Mouse (Mus musculus): Measurements from ENCODE around the gene Slc25a25. TPM values are rescaled to one million over a fixed set of nuclear protein-coding genes. Genes with fewer than 3 reads are reported as not detected.

The Slc25a25 gene
- polyA plus RNA-seq, 1 experiment from 2014 or later = 8.7 TPM

DNA sequence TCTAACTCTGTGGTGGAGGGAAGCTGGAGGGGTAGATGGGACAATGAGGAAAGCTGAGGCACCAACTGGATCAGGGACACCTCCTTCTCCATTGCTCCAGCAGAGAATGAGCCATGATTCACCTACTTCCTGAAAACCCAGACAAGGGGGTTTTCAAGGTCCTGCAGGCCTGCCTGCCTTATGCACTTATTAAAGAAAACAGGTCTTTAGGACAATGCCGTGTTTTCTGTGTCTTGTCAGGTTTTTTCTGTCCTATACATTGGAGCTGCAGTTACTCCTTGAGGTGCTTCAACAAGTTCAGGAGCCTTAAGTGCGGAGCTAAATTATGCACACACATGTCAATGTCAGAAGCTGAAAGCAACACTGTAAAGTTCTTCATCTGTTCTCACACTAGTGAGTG, 9.7 kb downstream of the Slc25a25 start:
- no peak overlapping the region for H3K4me2 ChIP-seq
- 79% methylated on average over 2 of the region's 2 CpGs for WGBS (ENCODE audit: insufficient replicate concordance)
- no peak overlapping the region for H3K27ac ChIP-seq
- H3K9ac ChIP-seq = no peak overlapping the region
- ATAC-seq (ENCODE audit: low read depth) (no peak), DNase-seq (no peak)
- H3K9me3 ChIP-seq (replicated peaks) = no peaks in the 10 kb centered on the region
- H3K4me1 ChIP-seq (replicated peaks) = peaks cover 71% of the 10 kb centered on the region
- H3K4me3 ChIP-seq (replicated peaks) = no peak overlapping the region
- peaks cover 11% of the 10 kb centered on the region; the same call in 1 of the 2 replicates for H3K36me3 ChIP-seq
- H3K27me3 ChIP-seq = no peaks in the 10 kb centered on the region

GRCm38 (mm10) chr2:32440632-32441031, 10.6 kb downstream of the Slc25a25 start:
- H3K27me3 ChIP-seq = no peaks in the 10 kb centered on the region
- H3K27ac ChIP-seq = peak overlapping the region; percentile 26; the same call in 1 of the 2 replicates
- DNase-seq (no peak), ATAC-seq (ENCODE audit: low read depth) (no peak)
- H3K9me3 ChIP-seq (replicated peaks) = no peaks in the 10 kb centered on the region
- H3K9ac ChIP-seq = no peak overlapping the region
- 78% methylated on average over 1 of the region's 1 CpGs for WGBS (ENCODE audit: insufficient replicate concordance)
- no peak overlapping the region for H3K4me2 ChIP-seq
- peaks cover 75% of the 10 kb centered on the region for H3K4me1 ChIP-seq (replicated peaks)
- peaks cover 11% of the 10 kb centered on the region; the same call in 1 of the 2 replicates for H3K36me3 ChIP-seq
- no peak overlapping the region for H3K4me3 ChIP-seq (replicated peaks)

DNA sequence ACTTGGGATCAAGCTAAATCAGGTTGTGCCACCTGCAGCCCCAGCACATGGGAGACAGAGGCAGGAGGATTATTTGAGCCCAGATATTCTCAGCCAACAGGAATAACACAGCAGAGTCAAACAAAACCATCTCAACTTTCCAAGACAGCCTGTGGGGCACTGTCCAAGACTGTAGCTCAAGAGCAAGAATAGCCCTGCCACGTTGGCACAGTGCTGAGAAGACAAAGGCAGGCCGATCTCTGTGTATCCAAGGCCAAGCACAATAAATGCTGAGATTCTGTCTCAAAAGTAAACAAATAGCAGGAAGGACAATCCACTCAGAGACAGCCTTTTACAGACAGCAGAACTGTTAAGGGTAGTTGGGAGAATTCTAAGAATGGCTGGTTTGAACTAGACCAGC, 11.1 kb downstream of the Slc25a25 start:
- Histone ChIP-seq H3K36me3 (peaks cover 7% of the 10 kb centered on the region; the same call in 1 of the 2 replicates), H3K4me2 (no peak overlapping the region), H3K4me3 (replicated peaks) (no peak overlapping the region), H3K27me3 (no peaks in the 10 kb centered on the region), H3K9me3 (replicated peaks) (no peaks in the 10 kb centered on the region), H3K27ac (no peak overlapping the region), H3K4me1 (replicated peaks) (peaks cover 70% of the 10 kb centered on the region), H3K9ac (no peak overlapping the region)
- 54% methylated on average over 2 of the region's 2 CpGs for WGBS (ENCODE audit: insufficient replicate concordance)
- no peak for ATAC-seq (ENCODE audit: low read depth)
- no peak for DNase-seq

- no peak overlapping the region for H3K27ac ChIP-seq
- peaks cover 62% of the 10 kb centered on the region for H3K4me1 ChIP-seq (replicated peaks)
- H3K4me3 ChIP-seq (replicated peaks) = no peak overlapping the region
- H3K9me3 ChIP-seq (replicated peaks) = no peaks in the 10 kb centered on the region
- DNase-seq = no peak
- no peaks in the 10 kb centered on the region for H3K36me3 ChIP-seq
- 66% methylated on average over 6 of the region's 6 CpGs for WGBS (ENCODE audit: insufficient replicate concordance)
- no peak for ATAC-seq (ENCODE audit: low read depth)
- H3K4me2 ChIP-seq = no peak overlapping the region
- no peak overlapping the region for H3K9ac ChIP-seq
- no peaks in the 10 kb centered on the region for H3K27me3 ChIP-seq
Observed at GRCm38 (mm10) chr2:32439177-32439576, 12.1 kb downstream of the Slc25a25 start.

- H3K9me3 ChIP-seq (replicated peaks) = no peaks in the 10 kb centered on the region
- no peak overlapping the region for H3K9ac ChIP-seq
- H3K27me3 ChIP-seq = no peaks in the 10 kb centered on the region
- no peak overlapping the region for H3K4me3 ChIP-seq (replicated peaks)
- peaks cover 62% of the 10 kb centered on the region for H3K4me1 ChIP-seq (replicated peaks)
- 74% methylated on average over 3 of the region's 3 CpGs for WGBS (ENCODE audit: insufficient replicate concordance)
- DNase-seq (no peak), ATAC-seq (ENCODE audit: low read depth) (no peak)
- no peak overlapping the region for H3K4me2 ChIP-seq
- no peak overlapping the region for H3K27ac ChIP-seq
- no peaks in the 10 kb centered on the region for H3K36me3 ChIP-seq
Observed at GRCm38 (mm10) chr2:32438733-32439132, 12.5 kb downstream of the Slc25a25 start.

GRCm38 (mm10) chr2:32437612-32438166, 13.6 kb downstream of the Slc25a25 start:
- no peak overlapping the region for H3K4me2 ChIP-seq
- no peaks in the 10 kb centered on the region for H3K27me3 ChIP-seq
- DNase-seq = no peak
- H3K9ac ChIP-seq = no peak overlapping the region
- ATAC-seq (ENCODE audit: low read depth) = no peak
- H3K4me1 ChIP-seq (replicated peaks) = peaks cover 52% of the 10 kb centered on the region
- H3K27ac ChIP-seq = 0 out of 2 replicates have a peak overlapping the region, but pooled peaks have one; percentile 41
- no peak overlapping the region for H3K4me3 ChIP-seq (replicated peaks)
- H3K36me3 ChIP-seq = no peaks in the 10 kb centered on the region
- 19% methylated on average over 2 of the region's 2 CpGs for WGBS (ENCODE audit: insufficient replicate concordance)
- H3K9me3 ChIP-seq (replicated peaks) = no peaks in the 10 kb centered on the region

DNA sequence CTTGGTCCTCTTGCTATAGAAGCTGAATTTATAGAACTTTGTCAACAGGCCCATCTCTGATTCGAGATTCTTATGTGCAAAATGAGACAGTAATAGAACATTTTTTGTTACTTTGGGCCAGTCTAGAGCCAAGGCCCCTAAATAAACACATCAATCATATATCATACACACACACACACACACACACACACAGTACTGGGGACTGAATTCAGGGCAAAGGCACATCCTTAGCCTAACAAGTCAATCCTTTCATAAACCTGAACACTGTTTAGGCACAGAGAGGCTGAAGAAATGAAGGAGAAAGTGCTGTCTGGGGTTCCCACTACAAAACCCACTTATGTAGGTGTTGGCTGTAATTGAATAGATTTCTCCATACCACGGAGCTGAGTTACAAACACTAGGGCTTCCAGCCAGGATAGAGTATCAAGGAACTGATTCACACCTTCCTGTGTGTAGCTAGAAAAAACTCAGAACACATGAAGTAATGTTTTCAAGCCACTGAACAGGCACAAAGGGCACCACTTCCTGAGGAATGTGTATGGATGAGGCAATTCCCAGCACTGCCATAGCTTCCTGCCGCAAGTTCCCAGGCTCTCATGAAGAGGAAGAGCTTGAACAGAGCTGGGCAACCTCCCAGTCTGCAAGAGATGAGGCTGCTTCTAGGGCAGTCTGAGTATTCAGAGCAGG, 14.4 kb downstream of the Slc25a25 start:
- H3K4me3 ChIP-seq (replicated peaks) = no peak overlapping the region
- WGBS (ENCODE audit: insufficient replicate concordance) = 50% methylated on average over 3 of the region's 3 CpGs
- H3K4me1 ChIP-seq (replicated peaks) = peaks cover 43% of the 10 kb centered on the region
- ATAC-seq (ENCODE audit: low read depth) = no peak; the same call in 1 of the 2 replicates
- no peak for DNase-seq
- H3K9ac ChIP-seq = no peak overlapping the region
- H3K36me3 ChIP-seq = no peaks in the 10 kb centered on the region
- 0 out of 2 replicates have a peak overlapping the region, but pooled peaks have one; percentile 41 for H3K27ac ChIP-seq
- H3K27me3 ChIP-seq = no peaks in the 10 kb centered on the region
- no peak overlapping the region for H3K4me2 ChIP-seq
- H3K9me3 ChIP-seq (replicated peaks) = no peaks in the 10 kb centered on the region

DNA sequence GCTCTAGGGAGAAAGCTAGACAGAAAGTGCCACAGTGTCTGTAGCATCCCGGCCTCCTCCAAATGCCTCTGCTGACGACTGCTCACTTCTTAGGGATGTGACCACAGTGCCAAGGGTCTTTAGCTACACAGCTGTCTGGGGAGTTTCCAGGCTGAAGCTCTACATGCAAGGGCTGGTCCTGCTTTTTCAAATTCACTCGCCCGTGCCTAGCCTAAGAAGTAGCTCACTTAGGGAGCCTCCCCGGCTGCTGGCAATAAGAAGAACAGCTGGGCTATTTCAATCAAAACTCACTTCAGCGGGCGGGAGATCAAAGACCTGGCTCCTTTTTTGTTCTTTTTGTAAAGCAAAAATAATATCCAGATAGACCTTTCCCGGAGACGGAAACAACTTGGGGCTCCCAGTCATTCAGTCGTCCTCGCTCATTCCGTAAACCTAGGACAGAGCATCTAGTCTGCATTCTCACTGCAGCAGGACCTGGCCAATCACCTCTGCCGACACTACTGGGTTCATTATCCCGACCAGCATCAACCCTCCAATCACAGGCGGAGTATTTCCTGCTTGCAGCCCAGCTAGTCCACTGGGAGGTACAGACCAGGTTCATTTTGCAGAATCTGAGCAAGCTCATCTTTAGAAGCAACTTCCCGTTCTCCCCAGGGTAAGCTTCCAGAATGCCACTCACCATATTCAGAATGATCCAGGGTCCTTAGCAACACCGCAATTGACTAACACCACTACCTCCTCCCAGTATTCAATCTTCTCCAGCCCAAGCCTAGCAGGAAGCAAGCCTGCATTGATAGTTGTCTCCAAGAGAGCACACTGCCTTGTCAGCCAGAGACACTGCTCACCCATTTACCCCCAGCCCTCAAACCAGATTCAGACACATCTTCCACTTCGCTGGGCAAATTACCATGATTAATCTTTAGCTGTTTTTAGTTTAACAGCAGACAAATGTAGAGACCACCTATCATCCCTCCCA, 20.3 kb downstream of the Slc25a25 start:
- Histone ChIP-seq H3K36me3 (no peaks in the 10 kb centered on the region), H3K27ac (no peak overlapping the region; the same call in 1 of the 2 replicates), H3K27me3 (no peaks in the 10 kb centered on the region), H3K4me1 (replicated peaks) (peaks cover 47% of the 10 kb centered on the region), H3K4me3 (replicated peaks) (peak overlapping the region; percentile 12; the same call in 1 of the 2 replicates), H3K9me3 (replicated peaks) (no peaks in the 10 kb centered on the region), H3K4me2 (peak overlapping the region; percentile 41), H3K9ac (peak overlapping the region; percentile 6; the same call in 1 of the 2 replicates)
- ATAC-seq (ENCODE audit: low read depth) (no peak), DNase-seq (no peak)
- 55% methylated on average over 18 of the region's 18 CpGs for WGBS (ENCODE audit: insufficient replicate concordance)

GRCm38 (mm10) chr2:32429215-32429891, 21.9 kb downstream of the Slc25a25 start:
- H3K36me3 ChIP-seq = no peaks in the 10 kb centered on the region
- peaks cover 59% of the 10 kb centered on the region for H3K4me1 ChIP-seq (replicated peaks)
- H3K9ac ChIP-seq = no peak overlapping the region
- no peak overlapping the region for H3K27ac ChIP-seq
- H3K4me2 ChIP-seq = no peak overlapping the region
- no peaks in the 10 kb centered on the region for H3K27me3 ChIP-seq
- DNase-seq = no peak
- H3K9me3 ChIP-seq (replicated peaks) = no peaks in the 10 kb centered on the region
- peak; percentile 19; the same call in 1 of the 2 replicates for ATAC-seq (ENCODE audit: low read depth)
- H3K4me3 ChIP-seq (replicated peaks) = no peak overlapping the region
- 41% methylated on average over 4 of the region's 4 CpGs for WGBS (ENCODE audit: insufficient replicate concordance)

DNA sequence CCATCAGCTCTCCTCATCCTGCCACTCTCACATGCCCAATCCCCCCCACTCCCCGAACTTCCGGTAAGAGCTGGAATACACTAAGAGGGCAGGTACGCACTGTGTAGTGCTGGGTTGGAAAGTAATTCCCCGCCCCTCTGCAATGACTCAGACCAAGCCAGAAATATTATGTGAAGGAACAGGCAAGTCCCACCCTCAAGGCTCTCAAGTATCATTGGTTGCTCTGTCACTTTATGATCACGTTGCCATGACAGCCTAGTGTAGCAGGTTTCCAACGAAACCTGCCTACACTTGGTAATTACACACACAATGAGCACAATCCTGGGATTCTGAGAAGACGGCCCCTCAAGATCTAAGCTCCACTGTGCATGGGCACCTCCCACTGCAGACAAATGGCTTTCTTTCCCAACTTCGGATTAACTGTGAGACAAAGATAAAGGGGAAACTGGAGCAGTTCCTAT, 23.0 kb downstream of the Slc25a25 start:
- Histone ChIP-seq H3K27me3 (no peaks in the 10 kb centered on the region), H3K36me3 (no peaks in the 10 kb centered on the region), H3K4me2 (0 out of 2 replicates have a peak overlapping the region, but pooled peaks have one; percentile 2), H3K4me3 (replicated peaks) (no peak overlapping the region), H3K27ac (0 out of 2 replicates have a peak overlapping the region, but pooled peaks have one; percentile 16), H3K9ac (no peak overlapping the region), H3K9me3 (replicated peaks) (no peaks in the 10 kb centered on the region), H3K4me1 (replicated peaks) (peaks cover 69% of the 10 kb centered on the region)
- ATAC-seq (ENCODE audit: low read depth) (peak; percentile 21; the same call in 1 of the 2 replicates), DNase-seq (no peak)
- WGBS (ENCODE audit: insufficient replicate concordance) = 58% methylated on average over 8 of the region's 8 CpGs
